Mouse (Mus musculus) brain, embryonic 14.5 days (tissue): ENCODE data around the gene Ranbp9. TPM values are rescaled to one million over a fixed set of nuclear protein-coding genes. Genes with fewer than 3 reads are reported as not detected.
"Not testable (repeated sequence)": the region's sequence is repeated elsewhere in the genome, so short reads cannot be mapped to it uniquely, and the experiment has no call there.

Source experiments
- DNase-seq: peaks from one replicate; pipeline ENCODE4 v3.0.0-alpha.2; 2011; ENCODE audit warnings: low read depth
- CTCF ChIP-seq: fragments of 200-500 bp; IDR thresholded peaks from 2 replicates; pipeline ENCODE4 v1.5.1; 2012; ENCODE audit warnings: inconsistent platforms, mild to moderate bottlenecking, moderate library complexity, borderline replicate concordance; ENCODE audit not compliant: insufficient read depth, insufficient read length; ENCODE audit errors: extremely low read depth
- POLR2A ChIP-seq: fragments of 200-500 bp; IDR thresholded peaks from 2 replicates; pipeline ENCODE4 v1.6.1; 2012; ENCODE audit warnings: mild to moderate bottlenecking, inconsistent platforms, borderline replicate concordance; ENCODE audit not compliant: poor library complexity, insufficient read depth, insufficient read length, severe bottlenecking; ENCODE audit errors: extremely low read depth
- polyA plus RNA-seq: library from polyadenylated mRNA; depleted of rRNA; stranded (reverse); fragments of >200 nt; gene quantifications from 2 replicates; pipeline ENCODE4 v1.2.3, GENCODE M21; 2012

Gene Ranbp9
- polyA plus RNA-seq, 1 experiment = 49.5 TPM

- no peak for DNase-seq
- no peak for TF ChIP-seq CTCF
Measured at GRCm38 (mm10) chr13:43476226-43476625, 4.9 kb downstream of the Ranbp9 start.

- TF ChIP-seq POLR2A (no peak), CTCF (no peak)
- no peak for DNase-seq
Measured at GRCm38 (mm10) chr13:43474722-43475121, 6.4 kb downstream of the Ranbp9 start.

DNA sequence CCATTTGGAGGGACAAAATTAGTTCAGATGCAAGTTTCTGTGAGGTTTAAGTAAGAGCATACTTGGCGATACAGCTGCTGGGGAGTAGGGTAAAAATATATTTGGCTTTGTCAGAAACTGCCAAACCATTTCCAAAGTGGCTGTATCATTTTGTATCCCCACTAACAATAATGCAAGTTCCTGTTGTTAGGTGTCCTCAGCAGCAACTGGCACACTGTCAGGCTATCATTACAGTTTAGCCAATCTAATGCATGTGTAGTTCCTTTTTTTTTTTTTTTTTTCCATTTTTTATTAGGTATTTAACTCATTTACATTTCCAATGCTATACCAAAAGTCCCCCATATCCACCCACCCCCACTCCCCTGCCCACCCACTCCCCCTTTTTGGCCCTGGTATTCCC, 9.2 kb downstream of the Ranbp9 start:
- not testable (repeated sequence) for DNase-seq

DNA sequence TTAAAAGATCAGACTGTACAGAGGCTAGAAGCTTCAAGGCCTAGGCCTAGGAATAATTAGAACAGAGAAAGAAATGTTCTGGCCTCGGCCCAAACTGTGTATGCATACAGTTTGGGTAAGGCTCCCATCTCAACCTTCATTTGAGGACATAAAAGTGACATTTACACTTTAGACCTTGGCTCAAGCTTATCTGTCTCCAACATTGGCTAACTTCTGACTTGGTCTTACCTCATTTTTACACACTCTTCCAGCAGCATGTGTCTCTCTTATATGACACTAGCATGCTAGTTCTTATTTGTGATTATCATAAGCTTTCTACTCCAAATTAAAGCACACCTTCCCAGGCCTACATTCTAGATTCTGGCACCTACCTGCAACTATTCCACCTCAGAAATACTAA, 11.5 kb downstream of the Ranbp9 start:
- no peak for DNase-seq
- TF ChIP-seq CTCF = no peak
- no peak for TF ChIP-seq POLR2A

DNA sequence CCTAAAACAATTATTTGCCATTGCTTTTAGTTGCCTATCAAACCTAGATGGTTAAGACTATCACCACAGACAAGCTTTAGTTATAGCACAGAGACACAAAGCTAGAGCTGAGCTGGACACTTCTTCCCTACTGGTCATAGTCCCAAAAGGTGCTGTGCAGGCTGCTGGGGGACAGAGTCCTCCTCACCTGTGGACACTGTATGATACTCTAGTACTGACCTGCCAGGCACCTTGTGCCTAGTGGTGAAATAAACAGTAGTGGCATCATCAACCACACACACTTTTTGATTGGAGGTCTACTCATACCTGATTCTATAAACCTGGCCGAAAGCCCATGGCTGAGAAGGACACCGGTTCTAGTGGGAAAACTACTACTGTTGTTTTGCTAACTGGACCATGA, 16.5 kb downstream of the Ranbp9 start:
- DNase-seq = no peak
- TF ChIP-seq POLR2A (no peak), CTCF (no peak)

GRCm38 (mm10) chr13:43457161-43457560, 23.9 kb downstream of the Ranbp9 start:
- DNase-seq = no peak
- TF ChIP-seq CTCF (no peak), POLR2A (no peak)

DNA sequence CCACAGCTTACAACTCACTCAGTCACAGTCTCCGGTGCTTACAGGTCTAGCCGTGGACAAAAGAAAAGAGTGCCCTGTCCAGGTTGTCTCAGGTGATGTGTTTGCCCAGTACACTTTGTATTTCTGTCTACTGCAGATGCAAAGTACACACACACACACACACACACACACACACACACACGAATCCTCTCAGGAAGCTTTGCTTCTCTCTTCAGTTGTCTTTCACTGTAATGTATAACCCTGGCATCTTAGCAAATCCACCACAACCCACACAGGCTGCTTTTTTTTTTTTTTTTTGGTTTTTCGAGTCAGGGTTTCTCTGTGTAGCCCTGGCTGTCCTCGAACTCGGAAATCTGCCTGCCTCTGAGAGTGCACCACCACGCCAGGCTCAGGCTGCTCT, 26.7 kb downstream of the Ranbp9 start:
- DNase-seq = no peak
- TF ChIP-seq CTCF (no peak), POLR2A (no peak)

DNA sequence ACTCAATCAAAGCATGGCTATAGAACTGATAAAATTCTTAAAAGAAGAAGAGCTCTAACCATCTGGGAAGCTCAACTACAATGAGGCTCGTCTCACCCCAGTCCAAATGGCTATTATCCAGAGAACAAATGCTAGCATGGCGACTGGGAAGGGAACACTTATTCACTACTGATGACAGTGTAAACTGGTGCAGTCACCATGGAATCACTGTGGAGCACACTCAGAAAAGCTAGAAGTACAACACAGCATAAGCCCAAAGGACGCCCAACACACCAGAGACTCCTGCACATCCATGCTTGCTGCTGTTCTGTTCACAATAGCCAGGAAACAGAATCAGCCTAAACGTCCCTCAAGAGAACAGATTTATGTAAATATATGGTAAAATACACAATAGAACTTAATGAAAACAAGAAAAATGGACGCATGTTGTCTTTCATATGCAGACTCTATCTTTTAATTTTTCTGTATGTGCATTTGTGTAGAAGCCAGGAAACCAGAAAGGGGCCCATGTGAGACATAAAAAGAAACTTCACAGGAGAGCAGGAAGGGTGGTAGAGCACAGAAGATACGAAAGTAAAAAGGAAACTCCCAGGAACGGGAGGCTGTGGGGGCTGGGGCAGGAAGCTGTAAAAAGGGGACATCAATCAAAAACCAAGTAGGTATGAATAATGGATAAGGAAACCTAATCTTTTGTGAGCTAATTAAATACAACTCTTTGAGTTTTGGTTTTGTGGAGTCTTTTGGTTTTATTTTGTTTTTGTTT, 28.1 kb downstream of the Ranbp9 start:
- TF ChIP-seq POLR2A (no peak), CTCF (no peak)
- peak; percentile 17 for DNase-seq

DNA sequence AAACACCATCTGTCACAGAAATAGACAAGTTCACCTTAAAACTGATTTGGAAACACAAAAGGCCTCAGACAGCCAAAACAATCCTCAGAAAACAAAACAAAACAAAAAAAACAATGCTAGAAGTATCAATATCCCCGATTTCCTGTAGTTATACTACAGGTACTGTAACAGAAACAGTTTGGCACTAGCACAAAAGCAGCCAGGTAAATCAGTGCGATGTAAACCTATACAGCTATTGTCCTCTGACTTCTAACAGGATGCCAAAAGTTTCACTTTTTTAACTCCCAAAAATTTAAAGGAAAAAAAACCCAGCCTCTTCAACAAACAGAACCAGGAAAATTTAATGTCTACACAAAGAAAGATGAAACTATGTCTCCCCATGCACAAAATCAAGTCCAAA, 28.9 kb downstream of the Ranbp9 start:
- no peak for DNase-seq
- no peak for TF ChIP-seq POLR2A
- TF ChIP-seq CTCF = no peak

DNA sequence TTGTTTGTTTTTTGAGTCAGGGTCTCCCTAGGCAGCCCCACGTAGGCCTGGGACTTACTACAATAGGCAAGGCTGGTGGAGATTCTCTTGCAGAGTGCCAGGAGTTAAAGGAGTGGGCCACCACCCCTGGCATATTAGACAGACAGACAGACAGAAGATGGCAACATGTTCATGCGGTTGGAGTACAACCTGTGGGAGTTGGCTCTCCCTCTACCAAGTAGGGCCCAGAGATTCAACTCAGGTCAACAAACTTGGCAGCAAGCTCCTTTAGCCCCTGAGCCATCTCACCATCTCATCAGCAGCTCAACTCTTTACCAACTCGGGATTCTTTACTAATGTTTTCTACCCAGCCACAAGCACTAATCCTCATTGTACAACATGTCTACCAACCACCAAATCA, 30.4 kb downstream of the Ranbp9 start:
- TF ChIP-seq CTCF = no peak
- no peak for TF ChIP-seq POLR2A
- no peak for DNase-seq

GRCm38 (mm10) chr13:43447721-43448120, 33.4 kb downstream of the Ranbp9 start:
- TF ChIP-seq CTCF = no peak
- TF ChIP-seq POLR2A = no peak
- DNase-seq = no peak

GRCm38 (mm10) chr13:43445754-43446153, 35.3 kb downstream of the Ranbp9 start:
- TF ChIP-seq CTCF (no peak), POLR2A (no peak)
- no peak for DNase-seq
